Mouse (Mus musculus): ENCODE measurements at regions not wholly inside any gene's neighbourhood (a gene's known extent, or its start where the extent isn't known, plus 50 kb on each side); places are given as distances from the start of the nearest gene placed in this dataset.

DNA sequence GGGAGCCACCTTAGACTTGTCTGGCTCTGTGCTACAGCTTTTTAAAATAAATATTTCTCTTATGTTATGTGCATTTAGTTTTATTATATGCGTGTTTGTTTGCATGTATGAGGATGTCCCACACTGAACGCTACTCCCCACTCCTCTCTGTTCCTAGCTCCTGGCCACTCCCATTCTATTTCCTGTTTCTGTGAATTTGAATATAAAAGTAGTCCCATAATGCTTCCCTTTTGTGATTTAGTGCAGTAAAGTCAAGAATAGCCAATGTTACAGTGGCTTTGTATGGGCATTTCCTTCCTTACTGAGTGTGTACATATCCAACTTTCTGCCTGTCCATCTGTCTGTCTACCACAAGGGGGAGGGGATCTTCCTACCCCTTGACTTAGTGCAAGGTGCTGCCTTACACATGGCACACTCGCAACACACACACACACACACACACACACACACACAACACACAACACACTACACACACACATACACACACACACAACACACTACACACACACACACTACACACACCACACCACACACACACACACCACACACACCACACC is 61.2 kb upstream of the Shb start:
- H3K9me3 ChIP-seq (ENCODE audit: control insufficient read depth, low read length) = no peaks in the 10 kb centered on the region
- 87% methylated on average over 3 of the region's 3 CpGs for WGBS
- peaks cover 8% of the 10 kb centered on the region; the same call in 1 of the 2 replicates for H3K27me3 ChIP-seq (ENCODE audit: control insufficient read depth, insufficient read depth, low read length)
- no peak overlapping the region for H3K27ac ChIP-seq (replicated peaks in 1 of 2; ENCODE audit: control insufficient read depth in 1 of 2, insufficient read depth in 1 of 2, low read depth in 2 of 2, low read length in 2 of 2)
- no peak overlapping the region for H3K4me3 ChIP-seq (ENCODE audit: control insufficient read depth in 1 of 2, insufficient read depth in 1 of 2, low read depth in 1 of 2, low read length in 2 of 2)
- no peaks in the 10 kb centered on the region for H3K36me3 ChIP-seq (ENCODE audit: control insufficient read depth, insufficient read depth, low read length)
- H3K4me2 ChIP-seq (ENCODE audit: low read length) = no peak overlapping the region
- peaks cover 5 to 6% of the 10 kb centered on the region in 2 experiments; a peak in 2 of 4 replicates for H3K4me1 ChIP-seq (ENCODE audit: control insufficient read depth in 2 of 2, insufficient read depth in 2 of 2, low read length in 2 of 2)
- no peak overlapping the region for H3K9ac ChIP-seq (ENCODE audit: low read length)
- no peak for ATAC-seq (ENCODE audit: insufficient number of reproducible peaks, insufficient read depth, low FRiP score, low read depth)

DNA sequence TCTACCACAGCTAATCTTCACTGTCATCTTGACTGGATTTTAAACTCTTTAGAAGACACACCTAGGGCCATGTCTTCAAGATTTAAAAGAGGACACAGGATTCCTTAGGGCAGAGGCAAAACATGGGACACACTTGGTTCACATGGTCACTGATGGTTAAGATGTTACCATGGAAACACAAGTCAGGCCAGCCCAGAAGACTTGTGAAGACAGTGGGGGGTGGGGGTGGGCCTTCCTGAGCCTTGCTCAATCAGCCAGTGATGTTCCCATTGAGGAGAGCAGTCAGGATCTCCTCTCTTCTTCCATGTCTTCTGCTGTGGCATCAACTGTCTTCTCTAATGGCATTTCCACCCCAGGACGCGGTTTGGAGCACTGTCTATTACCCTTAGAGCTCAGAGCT is 60.5 kb upstream of the Shb start:
- ATAC-seq (ENCODE audit: insufficient number of reproducible peaks, insufficient read depth, low FRiP score, low read depth) = no peak
- Histone ChIP-seq H3K9me3 (ENCODE audit: control insufficient read depth, low read length) (no peaks in the 10 kb centered on the region), H3K4me2 (ENCODE audit: low read length) (no peak overlapping the region), H3K4me1 (ENCODE audit: control insufficient read depth in 2 of 2, insufficient read depth in 2 of 2, low read length in 2 of 2) (peaks cover 5 to 6% of the 10 kb centered on the region in 2 experiments; a peak in 2 of 4 replicates), H3K4me3 (ENCODE audit: control insufficient read depth in 1 of 2, insufficient read depth in 1 of 2, low read depth in 1 of 2, low read length in 2 of 2) (no peak overlapping the region), H3K36me3 (ENCODE audit: control insufficient read depth, insufficient read depth, low read length) (no peaks in the 10 kb centered on the region), H3K27ac (replicated peaks in 1 of 2; ENCODE audit: control insufficient read depth in 1 of 2, insufficient read depth in 1 of 2, low read depth in 2 of 2, low read length in 2 of 2) (no peak overlapping the region), H3K27me3 (ENCODE audit: control insufficient read depth, insufficient read depth, low read length) (peaks cover 8% of the 10 kb centered on the region; the same call in 1 of the 2 replicates), H3K9ac (ENCODE audit: low read length) (no peak overlapping the region)
- 78% methylated on average over 2 of the region's 2 CpGs for WGBS

DNA sequence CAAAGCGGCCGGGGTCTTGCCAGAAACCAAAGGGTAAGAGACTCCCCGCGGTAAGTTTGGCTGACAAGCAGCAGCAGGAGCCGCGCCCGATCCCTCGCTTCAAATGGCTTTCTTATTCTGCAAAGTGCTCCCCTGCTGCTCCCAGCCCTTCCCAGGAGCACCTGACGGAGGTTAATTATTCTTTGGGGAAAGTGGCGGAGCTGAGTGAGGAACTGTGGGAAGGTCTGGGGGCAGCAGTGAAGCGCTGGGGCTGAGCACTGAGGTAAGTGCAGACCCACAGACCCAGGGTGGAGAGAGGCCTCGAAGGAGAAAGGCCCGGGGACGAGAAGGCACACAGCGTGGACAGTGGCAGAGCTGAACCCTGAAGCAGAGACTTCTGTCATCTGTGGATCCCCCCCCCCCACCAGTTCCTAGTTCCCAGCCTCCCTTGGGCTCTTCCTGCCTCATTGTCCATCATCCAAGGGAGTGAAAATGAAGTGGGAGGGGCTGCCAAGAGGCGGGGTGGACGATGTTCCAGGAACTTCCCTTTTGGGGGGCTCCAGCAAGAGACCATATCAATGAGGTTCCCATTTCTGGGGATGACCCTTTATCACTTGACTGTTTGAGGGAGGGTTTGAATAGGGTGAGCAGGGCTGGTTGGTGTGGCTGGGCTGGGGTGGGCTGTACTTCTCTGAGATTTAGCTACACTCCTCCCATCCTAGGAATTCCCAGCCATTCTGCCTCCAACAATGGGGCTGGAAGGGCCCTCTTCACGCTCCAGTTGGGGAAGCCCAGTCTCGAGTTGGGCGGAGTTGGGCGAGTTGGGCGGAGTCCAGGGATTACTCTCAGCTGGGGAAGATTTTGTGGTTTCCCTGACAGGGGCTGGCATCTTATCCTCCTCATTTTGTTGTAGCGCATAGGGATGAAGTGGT is 59.4 kb upstream of the Shb start:
- Histone ChIP-seq H3K4me1 (ENCODE audit: control insufficient read depth in 2 of 2, insufficient read depth in 2 of 2, low read length in 2 of 2) (peaks cover 5 to 6% of the 10 kb centered on the region in 2 experiments; a peak in 2 of 4 replicates), H3K27ac (replicated peaks in 1 of 2; ENCODE audit: control insufficient read depth in 1 of 2, insufficient read depth in 1 of 2, low read depth in 2 of 2, low read length in 2 of 2) (no peak overlapping the region), H3K27me3 (ENCODE audit: control insufficient read depth, insufficient read depth, low read length) (peaks cover 8% of the 10 kb centered on the region; the same call in 1 of the 2 replicates), H3K4me3 (ENCODE audit: control insufficient read depth in 1 of 2, insufficient read depth in 1 of 2, low read depth in 1 of 2, low read length in 2 of 2) (peak overlapping the region; percentile 36 to 38), H3K9me3 (ENCODE audit: control insufficient read depth, low read length) (no peaks in the 10 kb centered on the region), H3K36me3 (ENCODE audit: control insufficient read depth, insufficient read depth, low read length) (no peaks in the 10 kb centered on the region), H3K9ac (ENCODE audit: low read length) (peak overlapping the region; percentile 68), H3K4me2 (ENCODE audit: low read length) (peak overlapping the region; percentile 79)
- ATAC-seq (ENCODE audit: insufficient number of reproducible peaks, insufficient read depth, low FRiP score, low read depth) = no peak
- WGBS = 7% methylated on average over 23 of the region's 23 CpGs

DNA sequence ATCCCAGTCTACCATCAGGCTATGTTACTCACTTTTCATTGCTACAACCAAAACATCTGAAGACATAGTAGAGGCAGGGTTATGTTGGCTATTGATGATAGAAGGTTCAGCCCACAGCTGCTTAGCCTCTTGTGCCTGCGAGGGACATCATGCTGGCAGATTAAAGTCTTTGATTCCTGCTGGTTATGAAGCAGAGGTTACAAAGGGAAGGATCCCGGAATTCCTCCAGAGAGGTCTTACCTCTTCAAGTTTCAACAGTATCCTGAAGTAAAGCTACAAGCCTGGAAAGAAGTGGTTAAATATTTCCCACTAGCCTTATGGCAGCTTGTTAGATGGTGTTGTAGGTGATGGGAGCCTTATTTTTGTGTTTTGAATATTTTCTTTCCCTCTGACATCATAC is 58.6 kb upstream of the Shb start:
- Histone ChIP-seq H3K27ac (replicated peaks in 1 of 2; ENCODE audit: control insufficient read depth in 1 of 2, insufficient read depth in 1 of 2, low read depth in 2 of 2, low read length in 2 of 2) (no peak overlapping the region), H3K4me1 (ENCODE audit: control insufficient read depth in 2 of 2, insufficient read depth in 2 of 2, low read length in 2 of 2) (peaks cover 5 to 6% of the 10 kb centered on the region in 2 experiments; a peak in 2 of 4 replicates), H3K4me3 (ENCODE audit: control insufficient read depth in 1 of 2, insufficient read depth in 1 of 2, low read depth in 1 of 2, low read length in 2 of 2) (peak overlapping the region in 1 of 2 experiments; percentile 36; a peak in 2 of 4 replicates), H3K9me3 (ENCODE audit: control insufficient read depth, low read length) (no peaks in the 10 kb centered on the region), H3K9ac (ENCODE audit: low read length) (peak overlapping the region; percentile 68), H3K27me3 (ENCODE audit: control insufficient read depth, insufficient read depth, low read length) (peaks cover 12% of the 10 kb centered on the region; the same call in 1 of the 2 replicates), H3K36me3 (ENCODE audit: control insufficient read depth, insufficient read depth, low read length) (no peaks in the 10 kb centered on the region), H3K4me2 (ENCODE audit: low read length) (peak overlapping the region; percentile 79)
- ATAC-seq (ENCODE audit: insufficient number of reproducible peaks, insufficient read depth, low FRiP score, low read depth) = no peak
- WGBS = 15% methylated on average over 2 of the region's 2 CpGs

DNA sequence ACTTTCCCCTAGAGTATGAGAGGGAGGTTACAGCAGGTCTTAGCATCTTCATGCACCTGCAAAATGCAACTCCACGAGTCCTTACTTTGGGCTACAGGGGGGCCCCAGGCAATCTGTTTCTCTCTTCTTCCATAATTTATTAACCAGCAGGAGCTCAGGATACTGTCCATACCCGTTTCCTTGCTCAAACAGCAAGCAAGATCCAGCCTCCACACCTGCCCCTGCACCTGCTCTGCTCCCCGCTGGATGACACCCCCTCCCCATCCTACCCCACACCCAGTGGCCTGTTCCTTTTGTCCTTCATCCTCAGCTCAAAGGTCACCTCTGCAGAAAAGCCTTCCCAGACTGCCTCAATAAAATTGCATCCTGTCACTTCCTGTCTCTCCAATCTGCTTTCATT is 56.1 kb upstream of the Shb start:
- Histone ChIP-seq H3K9ac (ENCODE audit: low read length) (no peak overlapping the region), H3K27ac (replicated peaks in 1 of 2; ENCODE audit: control insufficient read depth in 1 of 2, insufficient read depth in 1 of 2, low read depth in 2 of 2, low read length in 2 of 2) (no peak overlapping the region), H3K4me3 (ENCODE audit: control insufficient read depth in 1 of 2, insufficient read depth in 1 of 2, low read depth in 1 of 2, low read length in 2 of 2) (no peak overlapping the region), H3K4me2 (ENCODE audit: low read length) (no peak overlapping the region), H3K4me1 (ENCODE audit: control insufficient read depth in 2 of 2, insufficient read depth in 2 of 2, low read length in 2 of 2) (peaks cover 5 to 6% of the 10 kb centered on the region in 2 experiments; a peak in 2 of 4 replicates), H3K36me3 (ENCODE audit: control insufficient read depth, insufficient read depth, low read length) (no peaks in the 10 kb centered on the region), H3K9me3 (ENCODE audit: control insufficient read depth, low read length) (no peaks in the 10 kb centered on the region), H3K27me3 (ENCODE audit: control insufficient read depth, insufficient read depth, low read length) (peaks cover 17% of the 10 kb centered on the region)
- no peak for ATAC-seq (ENCODE audit: insufficient number of reproducible peaks, insufficient read depth, low FRiP score, low read depth)
- 39% methylated on average over 3 of the region's 3 CpGs for WGBS

DNA sequence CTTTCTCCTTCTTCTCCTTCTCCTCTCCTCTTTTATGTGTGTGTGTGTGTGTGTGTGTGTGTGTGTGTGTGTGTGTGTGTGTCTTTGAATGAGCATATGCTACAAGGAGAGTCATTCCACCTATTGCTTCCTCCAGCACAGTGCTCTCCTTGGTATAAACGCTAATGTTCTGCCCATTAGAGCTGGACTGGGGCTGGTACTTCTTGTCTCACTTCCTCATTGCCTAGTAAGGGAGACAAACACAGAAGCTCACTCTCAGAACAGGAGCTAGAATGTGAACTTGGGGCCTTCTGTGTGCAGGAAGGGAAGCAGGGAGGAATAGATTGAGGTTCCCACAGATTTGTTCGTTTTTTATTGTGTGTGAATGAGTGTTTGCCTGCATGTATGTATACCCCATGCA is 54.9 kb upstream of the Shb start:
- Histone ChIP-seq H3K36me3 (ENCODE audit: control insufficient read depth, insufficient read depth, low read length) (no peaks in the 10 kb centered on the region), H3K9ac (ENCODE audit: low read length) (no peak overlapping the region), H3K4me3 (ENCODE audit: control insufficient read depth in 1 of 2, insufficient read depth in 1 of 2, low read depth in 1 of 2, low read length in 2 of 2) (no peak overlapping the region), H3K27ac (replicated peaks in 1 of 2; ENCODE audit: control insufficient read depth in 1 of 2, insufficient read depth in 1 of 2, low read depth in 2 of 2, low read length in 2 of 2) (no peak overlapping the region), H3K27me3 (ENCODE audit: control insufficient read depth, insufficient read depth, low read length) (peaks cover 17% of the 10 kb centered on the region), H3K4me2 (ENCODE audit: low read length) (no peak overlapping the region), H3K4me1 (ENCODE audit: control insufficient read depth in 2 of 2, insufficient read depth in 2 of 2, low read length in 2 of 2) (peaks cover 7 to 16% of the 10 kb centered on the region in 2 experiments), H3K9me3 (ENCODE audit: control insufficient read depth, low read length) (no peaks in the 10 kb centered on the region)
- WGBS = 77% methylated on average over 2 of the region's 2 CpGs
- ATAC-seq (ENCODE audit: insufficient number of reproducible peaks, insufficient read depth, low FRiP score, low read depth) = no peak

DNA sequence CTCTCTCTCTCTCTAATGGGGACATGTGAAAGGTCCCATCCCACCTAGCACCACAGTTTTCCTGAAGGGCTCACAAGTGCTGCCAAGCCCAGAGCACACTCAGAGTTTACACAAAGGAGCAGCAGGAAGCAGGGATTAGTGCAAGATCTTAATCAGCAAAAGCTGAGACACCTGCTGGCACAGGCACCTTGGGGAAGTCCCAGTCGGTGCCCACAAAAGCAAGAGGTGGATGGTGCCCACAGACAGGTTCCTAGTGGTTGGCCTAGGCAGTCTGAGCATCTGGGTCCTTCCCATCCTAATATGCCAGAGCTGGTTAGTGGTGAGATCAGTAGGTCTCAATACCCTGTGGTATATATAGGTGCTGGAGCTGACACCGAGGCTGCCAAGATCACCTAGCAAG is 54.0 kb upstream of the Shb start:
- ATAC-seq (ENCODE audit: insufficient number of reproducible peaks, insufficient read depth, low FRiP score, low read depth) = no peak
- Histone ChIP-seq H3K9me3 (ENCODE audit: control insufficient read depth, low read length) (no peaks in the 10 kb centered on the region), H3K27ac (replicated peaks in 1 of 2; ENCODE audit: control insufficient read depth in 1 of 2, insufficient read depth in 1 of 2, low read depth in 2 of 2, low read length in 2 of 2) (no peak overlapping the region), H3K9ac (ENCODE audit: low read length) (no peak overlapping the region), H3K36me3 (ENCODE audit: control insufficient read depth, insufficient read depth, low read length) (no peaks in the 10 kb centered on the region), H3K4me2 (ENCODE audit: low read length) (no peak overlapping the region), H3K4me1 (ENCODE audit: control insufficient read depth in 2 of 2, insufficient read depth in 2 of 2, low read length in 2 of 2) (peaks cover 2 to 14% of the 10 kb centered on the region in 2 experiments), H3K4me3 (ENCODE audit: control insufficient read depth in 1 of 2, insufficient read depth in 1 of 2, low read depth in 1 of 2, low read length in 2 of 2) (no peak overlapping the region), H3K27me3 (ENCODE audit: control insufficient read depth, insufficient read depth, low read length) (peaks cover 17% of the 10 kb centered on the region)
- 41% methylated on average over 2 of the region's 2 CpGs for WGBS
